Mouse (Mus musculus): ENCODE measurements around the gene Ccdc47. TPM values are rescaled to one million over a fixed set of nuclear protein-coding genes. Genes with fewer than 3 reads are reported as not detected.

Ccdc47 gene
- polyA plus RNA-seq, 1 experiment = 68.3 TPM

- TF ChIP-seq CTCF (IDR thresholded peaks at IDR 0.05; ENCODE audit: extremely low read depth, insufficient read depth, low read length) (no peak), POLR2A (IDR thresholded peaks at IDR 0.05; ENCODE audit: extremely low read depth, insufficient read depth, low read length) (no peak)
- H3K27ac ChIP-seq (ENCODE audit: insufficient read depth, low read length) = no peak overlapping the region
- no peak overlapping the region for H3K4me3 ChIP-seq (ENCODE audit: insufficient read depth, low read length)
- H3K4me1 ChIP-seq (ENCODE audit: control insufficient read depth, insufficient read depth, low read length) = peaks cover 1% of the 10 kb centered on the region; the same call in 1 of the 2 replicates
Observed at GRCm38 (mm10) chr11:106170807-106171206, 45.3 kb downstream of the Ccdc47 start.

GRCm38 (mm10) chr11:106167435-106167834 lies 48.7 kb downstream of the Ccdc47 start:
- H3K4me3 ChIP-seq (ENCODE audit: insufficient read depth, low read length) = no peak overlapping the region
- no peak for TF ChIP-seq POLR2A (IDR thresholded peaks at IDR 0.05; ENCODE audit: extremely low read depth, insufficient read depth, low read length)
- no peak for TF ChIP-seq CTCF (IDR thresholded peaks at IDR 0.05; ENCODE audit: extremely low read depth, insufficient read depth, low read length)
- no peak overlapping the region for H3K27ac ChIP-seq (ENCODE audit: insufficient read depth, low read length)
- H3K4me1 ChIP-seq (ENCODE audit: control insufficient read depth, insufficient read depth, low read length) = no peaks in the 10 kb centered on the region

GRCm38 (mm10) chr11:106164601-106165180 lies 51.5 kb downstream of the Ccdc47 start:
- Histone ChIP-seq H3K4me3 (ENCODE audit: insufficient read depth, low read length) (no peak overlapping the region), H3K4me1 (ENCODE audit: control insufficient read depth, insufficient read depth, low read length) (no peaks in the 10 kb centered on the region), H3K27ac (ENCODE audit: insufficient read depth, low read length) (no peak overlapping the region)
- TF ChIP-seq CTCF (IDR thresholded peaks at IDR 0.05; ENCODE audit: extremely low read depth, insufficient read depth, low read length) = no peak
- TF ChIP-seq POLR2A (IDR thresholded peaks at IDR 0.05; ENCODE audit: extremely low read depth, insufficient read depth, low read length) = no peak

- Histone ChIP-seq H3K27ac (ENCODE audit: insufficient read depth, low read length) (no peak overlapping the region), H3K4me3 (ENCODE audit: insufficient read depth, low read length) (no peak overlapping the region), H3K4me1 (ENCODE audit: control insufficient read depth, insufficient read depth, low read length) (no peaks in the 10 kb centered on the region)
- TF ChIP-seq CTCF (IDR thresholded peaks at IDR 0.05; ENCODE audit: extremely low read depth, insufficient read depth, low read length) = no peak
- no peak for TF ChIP-seq POLR2A (IDR thresholded peaks at IDR 0.05; ENCODE audit: extremely low read depth, insufficient read depth, low read length)
Observed at GRCm38 (mm10) chr11:106163546-106163945, 52.6 kb downstream of the Ccdc47 start.

- no peaks in the 10 kb centered on the region; the same call in 1 of the 2 replicates for H3K4me1 ChIP-seq (ENCODE audit: control insufficient read depth, insufficient read depth, low read length)
- TF ChIP-seq CTCF (IDR thresholded peaks at IDR 0.05; ENCODE audit: extremely low read depth, insufficient read depth, low read length) (no peak), POLR2A (IDR thresholded peaks at IDR 0.05; ENCODE audit: extremely low read depth, insufficient read depth, low read length) (no peak)
- no peak overlapping the region for H3K27ac ChIP-seq (ENCODE audit: insufficient read depth, low read length)
- H3K4me3 ChIP-seq (ENCODE audit: insufficient read depth, low read length) = no peak overlapping the region
Observed at GRCm38 (mm10) chr11:106162237-106162636, 53.9 kb downstream of the Ccdc47 start.

GRCm38 (mm10) chr11:106160841-106161721 lies 55.1 kb downstream of the Ccdc47 start, which contains the start of the genes Gm10840 and Limd2:
Gm10840 (plus strand) TSS chr11:106160850.
Limd2 (minus strand) TSS chr11:106160860.
- H3K4me1 ChIP-seq (ENCODE audit: control insufficient read depth, insufficient read depth, low read length) = no peaks in the 10 kb centered on the region; the same call in 1 of the 2 replicates
- peak within 1 kb of the TSS; percentile 100 for H3K27ac ChIP-seq (ENCODE audit: insufficient read depth, low read length)
- peak within 1 kb of the TSS; percentile 93 for H3K4me3 ChIP-seq (ENCODE audit: insufficient read depth, low read length)
- TF ChIP-seq POLR2A (IDR thresholded peaks at IDR 0.05; ENCODE audit: extremely low read depth, insufficient read depth, low read length) (peak; percentile 76), CTCF (IDR thresholded peaks at IDR 0.05; ENCODE audit: extremely low read depth, insufficient read depth, low read length) (no peak)

GRCm38 (mm10) chr11:106159921-106160840 lies 56.0 kb downstream of the Ccdc47 start:
- Histone ChIP-seq H3K27ac (ENCODE audit: insufficient read depth, low read length) (peak overlapping the region; percentile 100), H3K4me1 (ENCODE audit: control insufficient read depth, insufficient read depth, low read length) (no peaks in the 10 kb centered on the region; the same call in 1 of the 2 replicates), H3K4me3 (ENCODE audit: insufficient read depth, low read length) (peak overlapping the region; percentile 93)
- TF ChIP-seq POLR2A (IDR thresholded peaks at IDR 0.05; ENCODE audit: extremely low read depth, insufficient read depth, low read length) (peak; percentile 62), CTCF (IDR thresholded peaks at IDR 0.05; ENCODE audit: extremely low read depth, insufficient read depth, low read length) (no peak)

GRCm38 (mm10) chr11:106159216-106159920 lies 56.8 kb downstream of the Ccdc47 start:
- no peak for TF ChIP-seq POLR2A (IDR thresholded peaks at IDR 0.05; ENCODE audit: extremely low read depth, insufficient read depth, low read length)
- no peak for TF ChIP-seq CTCF (IDR thresholded peaks at IDR 0.05; ENCODE audit: extremely low read depth, insufficient read depth, low read length)
- Histone ChIP-seq H3K27ac (ENCODE audit: insufficient read depth, low read length) (peak overlapping the region; percentile 78), H3K4me3 (ENCODE audit: insufficient read depth, low read length) (peak overlapping the region; percentile 93), H3K4me1 (ENCODE audit: control insufficient read depth, insufficient read depth, low read length) (no peaks in the 10 kb centered on the region; the same call in 1 of the 2 replicates)
